Mouse (Mus musculus) neural tube, embryonic 12.5 days (tissue): ENCODE results near the gene Syngr4. TPM values are rescaled to one million over a fixed set of nuclear protein-coding genes. Genes with fewer than 3 reads are reported as not detected.
"Not testable (repeated sequence)": the region's sequence is repeated elsewhere in the genome, so short reads cannot be mapped to it uniquely, and the experiment has no call there.

Experiments
- ATAC-seq: fragments of 200-750 bp; cut with Nextera tagmentation; 2 replicates; pipeline ENCODE4 v1.8.0; 2017; ENCODE audit warnings: low read depth, mild to moderate bottlenecking, moderate TSS enrichment, moderate library complexity; ENCODE audit not compliant: low FRiP score
- H3K27ac ChIP-seq: fragments of 300-500 bp; sonication (generic); 2 replicates; pipeline ENCODE4 v1.5.1; 2016
- H3K27me3 ChIP-seq: fragments of 300-500 bp; sonication (generic); replicated peaks from 2 replicates; pipeline ENCODE4 v1.6.1; 2016; ENCODE audit warnings: mild to moderate bottlenecking
- H3K36me3 ChIP-seq: fragments of 300-500 bp; sonication (generic); 2 replicates; pipeline ENCODE4 v1.6.1; 2016; ENCODE audit warnings: mild to moderate bottlenecking
- H3K4me1 ChIP-seq: fragments of 300-500 bp; sonication (generic); 2 replicates; pipeline ENCODE4 v1.6.1; 2016
- H3K4me2 ChIP-seq: fragments of 300-500 bp; sonication (generic); replicated peaks from 2 replicates; pipeline ENCODE4 v1.6.1; 2016; ENCODE audit warnings: mild to moderate bottlenecking
- H3K4me3 ChIP-seq: fragments of 300-500 bp; sonication (generic); 2 replicates; pipeline ENCODE4 v1.5.1; 2016
- H3K9ac ChIP-seq: fragments of 300-500 bp; sonication (generic); 2 replicates; pipeline ENCODE4 v1.6.1; 2016; ENCODE audit warnings: mild to moderate bottlenecking
- H3K9me3 ChIP-seq: fragments of 300-500 bp; sonication (generic); 2 replicates; pipeline ENCODE4 v1.6.1; 2016; ENCODE audit warnings: mild to moderate bottlenecking
- WGBS: fragments of 180-500 bp; shearing (Covaris S2); methylation state at CpG from one replicate; pipeline ENCODE4 v1.1.7; 2016; 5-methylcytosine and 5-hydroxymethylcytosine counted together
- polyA plus RNA-seq: library from polyadenylated mRNA; unstranded; fragments of >200 nt; fragmentation: Nextera tagmentation; extraction: Ambion mirVana; gene quantifications from 2 replicates; pipeline ENCODE4 v1.2.1, GENCODE M21; 2016

Gene Syngr4
- polyA plus RNA-seq: 0.22 and 0.56 TPM in 2 replicates

GRCm38 (mm10) chr7:45896517-45897257 is at the start of gene Syngr4, which contains the start of gene Tmem143:
Syngr4 (minus strand) TSS chr7:45896714.
Tmem143 (plus strand) TSS chr7:45896941.
- peak; percentile 87 for ATAC-seq
- Histone ChIP-seq H3K27ac (0 out of 2 replicates have a peak within 1 kb of the TSS, but pooled peaks have one; percentile 20), H3K4me1 (peaks cover 10% of the 10 kb centered on the region), H3K4me2 (peak within 1 kb of the TSS; percentile 89), H3K36me3 (no peaks in the 10 kb centered on the region), H3K9ac (peak within 1 kb of the TSS; percentile 67), H3K4me3 (peak within 1 kb of the TSS; percentile 46), H3K27me3 (0 out of 2 replicates have a peak, but pooled peaks cover 6% of the 10 kb centered on the region), H3K9me3 (no peaks in the 10 kb centered on the region)
- 1% methylated on average over 40 of the region's 40 CpGs for WGBS

GRCm38 (mm10) chr7:45943280-45943679 is 46.8 kb upstream of the Syngr4 start:
- not testable (repeated sequence) for H3K9me3 ChIP-seq, H3K27me3 ChIP-seq, H3K9ac ChIP-seq, H3K4me2 ChIP-seq, H3K4me3 ChIP-seq, H3K4me1 ChIP-seq, ATAC-seq, H3K36me3 ChIP-seq, H3K27ac ChIP-seq
- WGBS: 74% methylated on average over 1 of the region's 1 CpGs

DNA sequence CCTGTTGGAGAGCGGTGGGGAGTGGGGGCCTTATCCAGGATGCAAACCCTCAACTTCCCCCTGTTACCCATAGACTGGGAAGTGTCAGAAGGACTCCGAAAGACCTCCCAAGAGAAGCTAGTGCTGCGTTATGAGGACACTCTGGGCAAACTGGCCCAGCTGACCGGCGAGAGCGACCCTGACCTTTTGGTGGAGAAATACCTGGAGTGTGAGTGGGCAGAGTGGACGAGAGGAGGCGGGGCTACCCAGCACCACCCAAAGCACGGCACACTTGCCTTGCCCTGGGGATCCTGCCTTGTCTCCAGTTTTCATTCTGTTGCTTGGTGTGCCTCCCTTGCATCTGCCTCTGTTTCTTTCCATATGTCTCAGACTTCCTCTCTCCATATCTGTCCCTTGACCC is 45.5 kb upstream of the Syngr4 start:
- Histone ChIP-seq H3K4me3 (no peak overlapping the region), H3K9me3 (no peaks in the 10 kb centered on the region), H3K27me3 (no peaks in the 10 kb centered on the region), H3K27ac (no peak overlapping the region), H3K9ac (no peak overlapping the region), H3K36me3 (no peaks in the 10 kb centered on the region), H3K4me1 (no peaks in the 10 kb centered on the region), H3K4me2 (no peak overlapping the region)
- no peak for ATAC-seq
- WGBS: 85% methylated on average over 9 of the region's 9 CpGs

DNA sequence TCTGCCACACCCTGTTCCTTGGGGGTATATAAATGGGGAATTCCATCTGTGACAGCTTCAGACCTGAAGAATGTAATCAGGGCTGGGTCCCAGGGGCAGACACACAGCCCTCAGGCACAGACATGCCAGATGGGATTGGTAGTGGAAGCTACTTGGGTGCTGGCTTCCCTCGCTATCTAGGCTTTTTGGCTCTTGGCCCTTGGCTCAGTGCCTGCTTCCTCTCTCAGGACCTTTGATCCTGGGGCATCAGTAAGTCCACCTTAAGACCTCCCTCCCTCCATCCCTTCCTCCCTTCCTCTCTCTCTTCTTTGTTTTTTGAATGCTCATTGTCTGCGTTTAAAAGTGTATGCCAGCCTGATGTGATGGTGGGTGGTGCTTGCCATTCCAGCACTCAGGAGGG is 43.3 kb upstream of the Syngr4 start:
- no peaks in the 10 kb centered on the region for H3K36me3 ChIP-seq
- no peaks in the 10 kb centered on the region for H3K4me1 ChIP-seq
- no peak overlapping the region for H3K9ac ChIP-seq
- 47% methylated on average over 2 of the region's 2 CpGs for WGBS
- no peak overlapping the region for H3K27ac ChIP-seq
- H3K4me3 ChIP-seq: no peak overlapping the region
- no peaks in the 10 kb centered on the region for H3K9me3 ChIP-seq
- H3K4me2 ChIP-seq: no peak overlapping the region
- no peak for ATAC-seq
- H3K27me3 ChIP-seq: no peaks in the 10 kb centered on the region

DNA sequence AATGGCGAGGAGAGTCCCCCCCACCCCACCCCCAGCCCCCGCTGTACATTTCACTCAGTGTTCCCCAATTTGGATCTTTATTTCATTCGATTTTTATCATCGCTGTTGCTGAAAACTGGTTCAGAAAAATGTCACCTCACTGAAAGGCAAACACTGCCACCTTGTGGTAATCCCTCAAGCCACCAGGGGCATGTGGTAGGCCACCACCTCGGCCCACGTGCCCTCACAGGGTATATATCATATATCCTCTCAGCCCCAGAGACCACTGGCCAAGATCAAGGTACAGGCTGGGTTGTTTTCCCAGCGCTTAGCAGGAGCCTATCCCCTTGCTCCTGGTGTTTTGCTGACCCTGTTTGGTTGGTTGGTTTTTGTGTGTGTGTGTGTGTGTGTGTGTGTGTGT is 38.6 kb upstream of the Syngr4 start:
- no peak overlapping the region for H3K27ac ChIP-seq
- H3K4me2 ChIP-seq: no peak overlapping the region
- whole genome bisulfite sequencing: 35% methylated on average over 7 of the region's 7 CpGs
- ATAC-seq: no peak
- peaks cover 7% of the 10 kb centered on the region; the same call in 1 of the 2 replicates for H3K9me3 ChIP-seq
- no peak overlapping the region for H3K9ac ChIP-seq
- H3K4me1 ChIP-seq: no peaks in the 10 kb centered on the region
- no peak overlapping the region for H3K4me3 ChIP-seq
- no peaks in the 10 kb centered on the region for H3K27me3 ChIP-seq
- no peaks in the 10 kb centered on the region for H3K36me3 ChIP-seq

DNA sequence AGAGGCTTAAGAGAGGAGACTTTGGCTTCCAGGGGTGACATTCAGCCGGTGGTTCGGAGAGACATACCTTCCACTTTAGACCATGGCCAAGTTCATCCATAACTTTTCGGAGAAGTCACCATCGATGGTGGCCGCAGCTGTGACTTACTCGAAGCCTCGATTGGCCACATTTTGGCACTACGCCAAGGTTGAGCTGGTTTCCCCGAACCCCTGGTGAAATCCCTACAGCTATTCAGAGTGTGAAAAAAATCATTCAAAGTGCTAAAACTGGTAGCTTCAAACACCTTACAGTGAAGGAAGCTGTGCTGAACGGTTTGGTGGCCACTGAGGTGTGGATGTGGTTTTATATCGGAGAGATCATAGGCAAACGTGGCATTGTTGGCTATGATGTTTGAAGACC is 37.3 kb upstream of the Syngr4 start:
- H3K9me3 ChIP-seq, H3K4me3 ChIP-seq, H3K36me3 ChIP-seq, H3K27ac ChIP-seq, H3K4me2 ChIP-seq, H3K9ac ChIP-seq, ATAC-seq, H3K27me3 ChIP-seq, H3K4me1 ChIP-seq: not testable (repeated sequence)
- 93% methylated on average over 12 of the region's 12 CpGs for WGBS

DNA sequence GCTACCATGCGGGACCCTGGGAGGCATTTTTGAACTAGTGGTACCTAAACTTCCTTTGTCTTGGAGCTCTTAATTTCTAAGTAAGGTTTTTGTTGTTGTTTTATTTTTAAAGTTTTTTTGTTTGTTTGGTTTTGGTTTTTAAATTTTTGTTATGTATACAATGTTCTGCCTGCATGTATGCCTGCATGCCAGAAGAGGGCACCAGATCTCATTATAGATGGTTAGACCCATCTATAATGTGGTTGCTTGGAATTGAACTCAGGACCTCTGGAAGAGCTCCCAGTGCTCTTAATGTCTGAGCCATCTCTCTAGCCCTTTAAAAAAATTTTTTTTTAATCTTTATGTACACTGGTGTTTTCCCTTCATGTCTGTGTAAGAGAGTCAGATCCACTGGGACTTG is 33.2 kb upstream of the Syngr4 start:
- no peak overlapping the region for H3K4me2 ChIP-seq
- no peaks in the 10 kb centered on the region for H3K36me3 ChIP-seq
- H3K9me3 ChIP-seq: peaks cover 7% of the 10 kb centered on the region; the same call in 1 of the 2 replicates
- H3K27me3 ChIP-seq: no peaks in the 10 kb centered on the region; the same call in 1 of the 2 replicates
- H3K27ac ChIP-seq: no peak overlapping the region
- WGBS: 93% methylated on average over 1 of the region's 1 CpGs
- H3K4me1 ChIP-seq: no peaks in the 10 kb centered on the region
- H3K4me3 ChIP-seq: no peak overlapping the region
- no peak for ATAC-seq
- H3K9ac ChIP-seq: no peak overlapping the region

DNA sequence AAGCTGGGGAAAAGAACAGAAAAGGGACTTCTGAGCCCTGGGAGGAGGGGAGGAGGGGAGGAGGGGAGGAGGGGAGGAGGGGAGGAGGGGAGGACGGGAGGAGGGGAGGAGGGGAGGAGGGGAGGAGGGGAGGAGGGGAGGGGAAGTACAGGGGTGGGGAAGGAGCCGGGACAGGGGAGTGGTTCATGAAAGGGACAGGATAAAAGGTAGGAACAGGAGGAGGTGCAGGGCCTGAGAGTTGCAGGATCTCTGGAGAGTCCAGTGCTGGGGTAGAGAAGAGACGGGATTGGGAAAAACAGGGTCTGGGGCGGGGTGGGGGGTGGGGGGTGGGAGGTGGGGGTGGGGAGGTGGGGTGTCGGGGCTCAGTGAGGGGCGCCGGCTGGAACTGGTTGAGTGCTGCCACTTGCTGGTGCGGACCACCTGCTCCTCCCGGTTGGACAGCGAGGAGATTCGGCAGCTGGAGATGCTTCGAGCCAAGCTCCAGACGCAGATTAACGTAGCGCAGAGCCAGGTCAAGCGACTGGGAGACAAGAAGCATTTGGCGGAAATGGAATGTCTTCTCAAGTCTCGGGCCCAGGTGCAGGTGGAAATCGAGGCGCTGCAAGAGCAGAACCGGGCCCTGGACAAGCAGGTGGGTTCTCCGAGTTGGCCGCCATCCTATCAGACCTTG is 32.2 kb upstream of the Syngr4 start:
- H3K4me1 ChIP-seq: 0 out of 2 replicates have a peak, but pooled peaks cover 6% of the 10 kb centered on the region
- H3K9ac ChIP-seq: no peak overlapping the region
- no peak overlapping the region for H3K27ac ChIP-seq
- no peak for ATAC-seq
- H3K36me3 ChIP-seq: no peaks in the 10 kb centered on the region
- no peak overlapping the region for H3K4me3 ChIP-seq
- H3K27me3 ChIP-seq: no peaks in the 10 kb centered on the region; the same call in 1 of the 2 replicates
- WGBS: 23% methylated on average over 18 of the region's 23 CpGs
- H3K4me2 ChIP-seq: 0 out of 2 replicates have a peak overlapping the region, but pooled peaks have one; percentile 2
- peaks cover 7% of the 10 kb centered on the region; the same call in 1 of the 2 replicates for H3K9me3 ChIP-seq

GRCm38 (mm10) chr7:45924429-45924816 is 27.9 kb upstream of the Syngr4 start:
- Histone ChIP-seq H3K27ac (no peak overlapping the region), H3K4me3 (peak overlapping the region; percentile 41; the same call in 1 of the 2 replicates), H3K27me3 (no peaks in the 10 kb centered on the region; the same call in 1 of the 2 replicates), H3K9me3 (no peaks in the 10 kb centered on the region), H3K4me2 (peak overlapping the region; percentile 63), H3K4me1 (peaks cover 13% of the 10 kb centered on the region; the same call in 1 of the 2 replicates), H3K9ac (no peak overlapping the region), H3K36me3 (no peaks in the 10 kb centered on the region)
- 9% methylated on average over 14 of the region's 14 CpGs for WGBS
- no peak for ATAC-seq

GRCm38 (mm10) chr7:45923762-45924428 is 27.4 kb upstream of the Syngr4 start, which contains the start of gene Ccdc114:
Ccdc114 (plus strand) TSS chr7:45924072.
- 4% methylated on average over 24 of the region's 24 CpGs for WGBS
- Histone ChIP-seq H3K36me3 (no peaks in the 10 kb centered on the region), H3K4me3 (peak within 1 kb of the TSS; percentile 41), H3K9ac (peak within 1 kb of the TSS; percentile 3; the same call in 1 of the 2 replicates), H3K4me2 (peak within 1 kb of the TSS; percentile 63), H3K4me1 (peaks cover 13% of the 10 kb centered on the region; the same call in 1 of the 2 replicates), H3K9me3 (no peaks in the 10 kb centered on the region), H3K27me3 (no peaks in the 10 kb centered on the region; the same call in 1 of the 2 replicates), H3K27ac (peak within 1 kb of the TSS; percentile 54)
- peak; percentile 33 for ATAC-seq

DNA sequence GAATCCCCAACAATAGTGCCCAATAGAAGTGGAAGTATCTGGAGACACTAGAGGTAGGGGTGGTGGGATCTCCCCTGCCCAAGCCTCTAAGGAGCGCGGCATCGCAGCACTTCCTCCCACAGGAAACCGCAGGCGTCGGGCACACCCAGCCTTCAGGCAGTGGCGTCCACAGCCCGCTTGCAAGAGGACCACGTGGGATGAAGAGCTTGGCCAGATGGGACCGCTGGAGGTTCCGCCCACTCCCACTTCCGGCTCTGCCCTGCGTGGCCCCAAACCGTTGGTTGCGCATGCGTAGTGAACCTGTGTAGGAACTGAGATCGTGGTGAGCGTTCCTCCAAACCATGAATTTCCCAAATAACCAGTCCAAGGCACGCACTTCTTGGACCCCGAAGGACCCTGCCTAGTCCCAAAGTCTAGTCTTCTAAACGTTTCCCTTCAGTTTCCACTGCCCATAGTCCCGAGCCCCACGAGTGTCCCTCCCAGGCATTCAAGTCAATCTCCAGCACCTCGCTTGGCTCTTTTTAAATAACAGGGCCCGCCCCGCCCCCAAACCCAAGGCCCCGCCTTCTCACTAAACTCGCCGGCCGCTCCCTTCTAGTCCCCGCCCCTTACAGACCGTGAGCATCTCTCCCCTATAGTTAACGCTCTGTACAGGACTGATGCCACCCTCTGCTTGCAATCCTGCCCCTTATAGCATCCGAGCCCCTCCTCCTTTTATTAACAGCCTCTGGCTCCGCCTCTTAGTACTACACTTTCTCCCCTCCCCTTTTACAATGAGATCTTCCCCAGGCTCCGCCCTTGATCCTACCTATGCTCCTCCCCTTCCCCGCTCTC is 26.6 kb upstream of the Syngr4 start:
- Histone ChIP-seq H3K9ac (peak overlapping the region; percentile 3; the same call in 1 of the 2 replicates), H3K36me3 (no peaks in the 10 kb centered on the region), H3K9me3 (no peaks in the 10 kb centered on the region), H3K4me1 (peaks cover 13% of the 10 kb centered on the region; the same call in 1 of the 2 replicates), H3K4me3 (peak overlapping the region; percentile 41), H3K27me3 (no peaks in the 10 kb centered on the region; the same call in 1 of the 2 replicates), H3K27ac (peak overlapping the region; percentile 54), H3K4me2 (peak overlapping the region; percentile 63)
- peak; percentile 91 for ATAC-seq
- WGBS: under 1% methylated on average over 37 of the region's 37 CpGs
